Mouse (Mus musculus) testis, adult 2 months (tissue): ENCODE measurements at regions not wholly inside any gene's neighbourhood (a gene's known extent, or its start where the extent isn't known, plus 50 kb on each side); places are given as distances from the start of the nearest gene placed in this dataset.

ENCODE experiments used
- CTCF ChIP-seq: fragments of 200-500 bp; IDR thresholded peaks from 2 replicates; pipeline ENCODE4 v1.5.1; 2012; ENCODE audit warnings: low read depth, mild to moderate bottlenecking, inconsistent platforms, low read length, moderate library complexity; ENCODE audit not compliant: control insufficient read depth, insufficient read depth, insufficient replicate concordance
- POLR2A ChIP-seq: fragments of 200-500 bp; IDR thresholded peaks from 2 replicates; pipeline ENCODE4 v1.6.1; 2012; ENCODE audit warnings: low read depth, mild to moderate bottlenecking, inconsistent platforms, low read length, moderate library complexity; ENCODE audit not compliant: control insufficient read depth

- TF ChIP-seq CTCF (no peak), POLR2A (no peak)
Measured at GRCm38 (mm10) chr17:84031381-84031780, 156.4 kb downstream of the Zfp36l2 start.
